Mouse (Mus musculus) urinary bladder, adult 18-20 months (tissue): ENCODE data around the gene Myh10.
"Not testable (repeated sequence)": the region's sequence is repeated elsewhere in the genome, so short reads cannot be mapped to it uniquely, and the experiment has no call there.

ENCODE experiments used
- DNase-seq, 2 experiments: peaks; one replicate each; pipeline ENCODE4 v3.0.0; 2022; ENCODE audit warnings: low spot score in 2 of 2, mixed read lengths in 2 of 2

Gene Myh10

DNA sequence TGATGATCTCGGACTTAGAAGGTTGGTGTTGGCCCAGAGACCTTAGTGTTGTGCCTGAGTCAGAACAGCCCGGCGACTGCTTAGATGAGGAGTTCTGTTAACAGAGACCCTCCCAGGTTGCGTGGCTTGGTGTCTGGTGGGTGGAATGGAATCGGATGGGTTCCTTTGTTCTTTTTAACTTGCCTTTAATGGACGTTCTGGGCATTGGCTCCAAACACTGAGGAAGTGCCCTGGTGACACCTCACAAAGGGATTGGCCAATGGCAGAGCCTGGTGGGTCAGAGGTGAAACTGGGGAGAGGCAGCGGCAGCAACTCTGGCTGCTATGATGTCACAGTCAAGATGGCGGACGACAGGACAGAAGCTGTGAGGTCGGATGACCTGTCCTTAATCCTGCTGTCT is 99.4 kb downstream of the Myh10 start:
- DNase-seq: no peak

DNA sequence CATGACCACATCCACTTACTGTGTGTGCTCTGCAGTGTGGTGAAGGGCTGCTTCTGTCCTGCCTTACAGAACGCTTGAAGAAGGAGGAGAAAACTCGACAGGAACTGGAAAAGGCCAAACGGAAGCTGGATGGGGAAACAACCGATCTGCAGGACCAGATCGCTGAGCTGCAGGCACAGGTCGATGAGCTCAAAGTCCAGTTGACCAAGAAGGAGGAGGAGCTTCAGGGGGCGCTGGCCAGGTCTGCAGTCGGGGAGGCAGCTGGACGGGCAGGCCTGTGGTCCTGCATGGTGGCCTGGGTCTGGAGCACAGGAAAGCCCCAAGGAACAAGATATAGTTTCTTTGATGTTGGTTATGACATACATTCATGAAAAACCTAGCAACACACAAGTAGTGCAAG is 100.4 kb downstream of the Myh10 start:
- no peak for DNase-seq

DNA sequence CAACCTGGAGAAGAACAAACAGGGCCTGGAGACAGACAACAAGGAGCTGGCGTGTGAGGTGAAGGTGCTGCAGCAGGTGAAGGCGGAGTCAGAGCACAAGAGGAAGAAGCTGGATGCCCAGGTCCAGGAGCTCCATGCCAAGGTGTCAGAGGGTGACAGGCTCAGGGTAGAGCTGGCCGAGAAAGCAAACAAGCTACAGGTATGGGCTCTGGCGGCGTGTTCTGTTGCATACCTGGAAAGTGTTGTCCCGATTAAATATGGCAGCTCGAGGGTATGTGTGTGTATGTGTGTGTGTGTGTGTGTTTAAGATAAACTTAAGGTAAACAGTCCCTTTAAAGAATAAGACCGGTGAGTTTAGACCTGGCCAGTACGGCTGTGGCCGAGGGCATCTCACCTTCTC is 106.9 kb downstream of the Myh10 start:
- no peak for DNase-seq

DNA sequence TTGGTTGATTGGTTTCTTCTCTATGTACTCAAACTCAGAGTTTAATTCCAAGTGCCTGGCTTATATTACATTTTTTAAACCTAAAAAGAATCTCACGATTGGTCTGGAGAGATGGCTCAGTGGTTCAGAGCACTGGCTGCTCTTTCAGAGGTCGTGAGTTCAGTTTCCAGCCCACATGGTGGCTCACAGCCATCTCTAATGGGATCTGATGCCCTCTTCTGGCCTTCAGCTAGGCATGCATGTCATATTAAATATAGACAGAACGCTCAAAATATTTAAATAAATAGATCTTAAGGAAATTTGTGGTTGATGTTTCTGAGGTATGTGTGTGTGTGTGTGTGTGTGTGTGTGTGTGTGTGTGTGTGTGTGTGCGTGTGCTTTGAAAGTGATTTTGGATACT is 113.8 kb downstream of the Myh10 start:
- DNase-seq: no peak

DNA sequence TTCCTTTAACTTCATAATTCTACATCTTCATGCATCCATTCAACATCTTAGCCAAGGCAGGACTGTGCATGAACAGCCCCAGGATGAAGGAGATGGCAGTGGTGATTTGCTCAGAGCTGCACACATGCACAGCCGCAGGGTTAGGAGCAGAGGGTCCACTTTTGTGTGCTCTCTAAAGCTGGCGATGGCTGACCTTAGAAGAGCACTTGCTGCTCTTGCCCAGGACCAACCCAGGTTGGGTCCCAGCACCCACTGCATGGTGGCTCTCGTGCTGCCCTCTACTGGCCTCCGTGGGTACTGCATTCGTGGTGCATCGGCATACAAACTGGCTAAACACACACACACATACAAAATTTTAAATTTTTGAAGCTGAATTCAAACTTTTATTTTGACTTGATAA is 116.4 kb downstream of the Myh10 start:
- DNase-seq: peak; percentile 31 to 71

DNA sequence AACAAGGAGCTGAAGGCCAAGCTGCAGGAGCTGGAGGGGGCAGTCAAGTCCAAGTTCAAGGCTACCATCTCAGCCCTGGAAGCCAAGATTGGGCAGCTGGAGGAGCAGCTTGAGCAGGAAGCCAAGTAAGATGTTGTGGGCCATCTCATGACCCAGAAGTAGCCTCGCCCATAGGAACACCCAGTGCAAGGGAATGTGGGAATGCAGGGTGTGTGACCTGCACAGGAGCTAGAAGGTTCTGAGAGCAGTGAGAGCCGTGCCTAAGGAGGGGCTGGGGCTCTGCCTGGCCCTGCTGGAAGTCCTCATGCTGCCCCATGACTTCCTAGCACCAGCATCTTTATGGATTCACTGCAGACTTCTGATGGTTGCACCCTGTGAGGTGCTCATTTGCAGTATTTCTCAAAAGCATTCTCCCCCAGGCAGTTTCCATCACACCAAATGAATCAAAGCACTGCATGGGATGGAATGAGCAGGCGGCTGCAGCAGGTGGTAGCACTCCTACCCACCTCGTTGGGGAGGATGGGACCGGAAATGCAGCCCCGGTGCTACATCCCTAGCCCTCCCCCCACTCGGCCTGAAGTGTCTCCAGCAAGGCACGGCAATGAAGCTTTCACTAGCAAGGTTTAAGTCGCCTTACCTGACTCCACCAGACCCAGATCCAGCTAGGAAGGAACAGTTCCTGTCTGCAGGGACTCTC is 120.7 kb downstream of the Myh10 start:
- no peak for DNase-seq

DNA sequence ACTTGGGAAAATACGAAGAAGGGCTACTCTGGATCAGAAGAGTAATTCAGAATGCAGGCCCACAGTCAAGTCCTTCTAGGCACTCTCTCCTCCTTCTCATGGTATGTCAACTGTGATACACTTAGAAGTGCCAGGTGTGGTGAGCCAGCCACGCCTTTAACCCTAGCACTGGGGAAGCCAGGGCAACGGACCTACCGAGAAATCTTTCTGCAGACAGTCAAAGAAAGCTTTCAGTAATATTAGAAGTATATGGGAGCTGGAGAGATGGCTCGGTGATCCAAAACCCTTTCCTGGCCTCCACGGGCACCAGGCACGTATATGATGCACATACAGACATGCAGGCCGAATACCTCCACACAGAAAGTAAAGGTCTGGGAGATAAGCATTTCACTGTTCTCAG is 127.1 kb downstream of the Myh10 start:
- no peak for DNase-seq

DNA sequence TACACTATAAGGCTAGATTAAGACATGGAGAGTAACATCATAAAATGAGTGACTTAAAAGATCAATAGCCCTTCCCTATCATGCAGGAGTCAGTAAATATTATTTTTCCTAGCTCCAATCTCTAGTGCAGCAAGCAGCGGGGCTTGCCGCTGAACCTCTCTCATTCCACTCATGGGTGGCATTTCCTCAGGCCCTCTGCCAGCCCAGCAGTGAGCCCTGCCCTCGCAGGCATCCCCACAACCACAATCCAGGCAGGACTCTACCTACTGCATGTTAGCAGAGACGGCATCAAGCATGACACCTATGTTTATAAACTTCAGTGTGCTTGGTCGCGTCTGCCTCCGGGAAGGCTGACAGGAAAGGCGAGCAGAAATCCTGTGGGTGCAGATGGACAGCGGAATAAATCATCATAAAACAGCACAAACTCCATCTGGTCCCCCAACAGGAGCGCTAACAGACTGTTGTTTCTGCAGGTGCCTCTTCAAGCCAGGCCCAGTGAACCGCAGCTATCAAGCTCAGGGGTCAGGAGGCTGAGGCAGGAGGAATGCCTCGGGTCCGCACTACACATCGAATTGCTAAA is 128.0 kb downstream of the Myh10 start:
- DNase-seq: no peak

DNA sequence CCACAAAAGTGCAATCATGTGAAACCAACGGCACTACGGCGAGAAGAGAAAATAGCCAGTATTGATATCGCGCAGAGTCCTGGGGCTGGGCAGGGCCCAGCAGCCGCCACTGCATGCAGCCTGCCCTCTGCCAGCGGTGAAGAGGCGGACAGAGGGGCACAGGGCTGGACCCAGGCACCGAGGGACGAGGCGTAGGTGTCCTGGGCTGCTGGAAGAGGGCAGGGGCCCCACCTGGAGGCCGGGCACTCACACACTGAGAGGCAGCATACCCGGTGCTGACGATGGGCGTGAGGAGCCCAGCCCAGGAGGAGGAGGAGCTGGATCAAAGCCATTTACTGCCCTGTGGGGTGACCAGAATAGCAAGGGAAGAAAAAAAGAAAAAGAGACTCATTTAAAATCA is 131.0 kb downstream of the Myh10 start:
- no peak for DNase-seq

DNA sequence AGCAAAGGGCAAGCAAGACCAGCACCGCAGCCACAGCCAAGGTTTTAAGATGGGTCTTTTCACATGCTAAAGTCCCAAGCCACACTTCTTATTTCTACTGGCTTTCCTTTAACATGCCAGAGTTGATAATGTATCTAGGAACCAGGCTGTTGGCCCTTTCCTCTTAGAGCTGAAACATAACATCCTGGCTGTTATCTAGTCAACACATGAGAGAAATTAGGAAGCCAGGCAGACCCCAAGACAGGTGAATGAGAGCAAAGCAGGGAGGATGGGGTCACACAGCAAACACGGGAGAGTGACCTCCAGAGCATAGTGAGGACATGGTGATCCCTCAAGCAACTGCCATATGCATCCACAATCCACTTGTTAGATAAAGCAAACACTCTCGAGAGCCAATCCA is 135.4 kb downstream of the Myh10 start:
- DNase-seq: no peak

DNA sequence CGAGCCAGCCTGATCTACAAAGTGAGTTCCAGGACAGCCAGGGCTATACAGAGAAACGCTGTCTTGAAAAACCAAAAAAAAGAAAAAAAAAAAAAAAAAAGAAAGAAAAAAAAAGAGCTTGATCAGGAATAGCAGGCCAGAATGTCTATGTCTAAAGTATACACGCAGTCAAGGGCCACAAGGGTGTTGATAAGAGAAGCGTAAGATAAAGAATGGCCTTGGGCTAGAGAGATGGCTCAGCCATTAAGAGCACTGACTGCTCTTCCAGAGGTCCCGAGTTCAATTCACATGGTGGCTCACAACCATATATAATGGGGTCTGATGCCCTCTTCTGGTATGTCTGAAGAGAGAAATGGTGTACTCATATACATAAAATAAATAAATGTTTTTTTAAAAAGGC is 140.2 kb downstream of the Myh10 start:
- DNase-seq: not testable (repeated sequence)

DNA sequence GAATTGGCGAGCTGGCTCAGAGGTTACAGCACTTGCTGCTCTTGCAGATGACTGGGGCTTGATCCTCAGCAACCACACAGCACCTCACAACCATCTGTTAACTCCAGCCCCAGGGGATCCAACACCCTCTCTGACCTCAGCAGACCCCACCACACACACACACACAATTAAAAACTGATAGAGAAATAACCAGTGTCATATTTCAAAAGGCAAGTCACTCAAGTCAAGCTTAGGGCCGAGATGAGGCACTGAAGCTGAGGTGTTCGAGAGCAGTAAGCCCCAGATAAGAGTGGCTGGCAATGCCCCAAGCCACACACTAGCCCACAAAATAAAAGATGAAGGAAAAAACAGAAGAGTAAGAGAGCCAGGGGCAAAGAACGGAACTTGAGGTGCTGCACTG is 141.4 kb downstream of the Myh10 start:
- no peak for DNase-seq

DNA sequence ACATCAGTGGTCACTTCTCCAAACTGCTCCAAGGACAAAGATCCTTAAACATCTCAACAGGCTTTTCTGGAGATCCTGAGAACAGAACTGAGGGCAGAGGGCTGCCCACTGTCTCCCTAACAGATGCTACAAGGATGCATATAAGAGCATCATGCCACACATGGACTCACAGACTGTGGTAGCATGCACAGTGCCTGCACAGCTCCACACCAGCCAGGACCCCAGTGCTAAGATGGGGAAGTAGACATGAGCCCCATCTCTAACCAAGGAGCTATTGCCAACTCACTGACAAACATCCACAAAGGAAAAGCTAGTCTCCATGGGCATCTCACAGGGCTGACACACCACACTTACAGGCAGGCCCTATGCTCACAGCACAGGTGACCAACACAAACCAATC is 142.2 kb downstream of the Myh10 start:
- DNase-seq: no peak

DNA sequence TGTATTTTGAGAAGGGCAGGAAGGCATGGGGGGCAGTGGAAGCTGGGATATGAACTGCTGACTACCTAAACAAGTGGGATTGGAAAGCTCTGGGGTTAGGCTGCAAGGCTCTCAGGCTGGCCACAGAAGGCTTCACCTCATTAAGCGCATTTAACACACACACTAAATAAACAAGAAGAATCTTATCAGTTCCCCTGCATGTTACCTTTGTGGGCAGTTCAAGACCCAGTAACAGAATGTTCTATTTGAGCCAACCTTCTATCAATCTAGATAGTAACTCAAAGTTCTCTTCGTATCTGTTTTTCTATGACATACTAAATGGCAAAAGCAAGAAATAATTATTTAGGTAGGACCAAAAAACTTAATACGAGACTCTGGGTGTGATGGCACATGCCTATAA is 143.7 kb downstream of the Myh10 start:
- no peak for DNase-seq

DNA sequence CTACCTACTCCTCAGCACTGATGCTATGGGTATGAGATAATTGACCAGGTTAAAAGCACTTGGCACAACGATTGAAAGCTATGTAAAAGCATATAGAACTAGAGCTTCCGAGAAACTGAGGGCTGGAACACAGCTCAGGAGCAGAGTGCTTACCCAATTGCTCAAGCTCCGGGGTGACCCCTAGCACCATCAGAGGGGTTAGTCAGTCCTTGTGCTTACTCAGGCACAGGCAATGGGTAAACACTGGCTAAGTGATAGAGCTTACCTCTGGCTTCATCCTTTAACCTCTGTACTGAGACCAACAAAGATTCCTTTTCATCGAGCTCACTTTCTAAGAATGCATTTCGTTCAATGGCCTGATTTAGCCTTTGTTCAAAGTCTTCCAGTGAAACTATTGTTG is 148.2 kb downstream of the Myh10 start:
- no peak for DNase-seq

DNA sequence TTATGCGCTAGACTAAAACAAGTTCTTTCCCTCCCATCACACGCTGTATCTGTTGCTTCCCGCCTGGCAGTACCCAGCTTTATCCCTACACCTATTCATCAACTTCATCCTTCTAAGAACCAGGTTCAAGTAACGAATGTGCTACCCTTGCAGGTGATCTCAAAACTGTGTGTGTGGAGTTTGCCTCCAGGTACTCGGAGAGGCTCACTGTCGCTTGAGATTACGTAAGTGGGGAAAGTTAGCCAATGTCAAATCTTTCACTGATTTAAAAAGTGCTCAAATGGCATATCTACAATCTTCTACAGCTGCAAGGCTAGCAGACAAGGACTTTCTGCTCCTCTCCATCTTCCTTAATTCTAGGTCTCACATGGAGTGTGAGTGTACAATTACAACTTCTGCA is 159.5 kb downstream of the Myh10 start:
- no peak for DNase-seq

DNA sequence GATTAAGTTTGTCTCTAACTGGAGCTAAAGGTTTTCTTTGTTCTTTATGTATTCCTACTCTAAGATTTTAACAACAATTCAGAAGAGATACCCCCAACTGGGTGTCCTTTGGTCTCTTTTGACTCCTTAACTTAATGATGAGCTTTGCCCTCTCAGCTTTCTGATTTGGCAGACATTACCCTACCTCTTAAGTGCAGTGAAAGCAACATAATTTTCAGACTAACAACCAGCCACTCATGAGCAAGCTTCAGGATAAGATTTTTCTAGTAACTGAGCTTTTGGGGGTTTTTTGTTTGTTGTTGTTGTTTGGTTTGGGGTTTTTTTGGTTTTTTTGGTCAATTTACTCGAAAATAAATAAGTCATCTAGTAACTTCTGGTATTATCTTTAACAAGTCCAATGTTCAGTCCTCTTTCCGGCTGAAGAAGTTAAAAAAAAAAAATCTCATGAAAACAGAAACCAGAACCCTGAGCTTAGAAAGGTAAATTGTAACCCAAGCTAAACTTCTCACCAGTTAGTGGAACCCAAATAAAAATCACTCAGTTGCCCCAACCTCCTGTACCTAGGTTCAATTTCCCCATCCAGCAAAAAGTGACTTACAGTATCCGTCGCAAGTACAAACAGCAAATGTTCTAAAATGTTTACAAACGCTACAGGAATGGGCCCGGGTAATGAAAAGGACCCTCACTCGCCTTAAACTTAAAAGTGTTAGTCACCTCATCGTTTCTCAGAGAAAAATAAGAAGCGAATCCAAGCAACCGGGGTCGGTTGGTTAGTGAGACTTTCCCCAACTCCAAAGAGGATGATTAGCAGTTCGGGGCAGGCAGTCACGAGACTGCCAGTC is 160.5 kb downstream of the Myh10 start:
- DNase-seq: no peak

DNA sequence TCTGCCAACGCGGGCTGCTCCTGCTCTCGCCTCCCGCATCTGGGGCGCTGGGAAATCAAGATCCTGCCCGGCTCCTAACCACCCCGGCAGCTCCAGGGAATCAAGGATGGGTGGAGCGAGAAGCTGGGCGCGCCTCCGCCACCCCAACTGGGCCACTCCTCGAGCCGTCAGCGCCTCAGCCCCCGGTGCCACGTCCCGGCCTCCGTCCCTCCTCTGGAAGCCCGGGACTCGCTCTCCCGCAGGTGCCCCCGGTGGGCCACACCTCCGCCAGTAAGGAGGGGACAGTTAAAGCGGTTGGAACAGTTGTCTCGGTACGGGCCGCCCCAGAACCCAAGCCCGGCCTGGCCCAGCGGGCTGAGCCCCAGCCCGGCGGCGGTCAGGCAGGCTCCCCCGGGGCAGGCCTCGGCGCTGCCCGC is 161.1 kb downstream of the Myh10 start:
- DNase-seq: peak; percentile 68 to 81

DNA sequence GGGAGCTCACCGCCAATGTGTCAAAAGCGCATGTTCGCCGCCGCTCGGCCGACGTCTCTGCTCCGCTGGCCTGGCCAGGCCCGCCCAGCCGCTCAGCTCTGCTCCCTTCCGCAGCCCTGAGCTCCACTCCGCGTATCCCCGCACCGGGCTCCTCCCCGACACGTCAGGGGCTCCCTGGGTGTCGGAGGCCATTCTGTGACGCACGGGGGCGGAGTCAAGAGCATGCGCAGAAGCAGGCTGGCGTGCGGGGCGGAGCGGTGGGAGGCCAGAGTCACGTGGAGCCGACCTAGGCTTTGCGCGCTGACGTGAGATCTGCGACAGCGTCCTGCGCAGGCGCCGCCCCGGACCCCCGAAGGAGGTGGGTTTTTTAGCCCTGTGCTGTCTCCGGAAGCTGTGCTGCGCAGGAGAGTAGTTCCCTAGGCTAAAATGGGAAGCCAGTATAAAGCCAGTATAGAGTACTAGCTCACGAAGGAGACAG is 161.6 kb downstream of the Myh10 start:
- peak; percentile 99 to 100 for DNase-seq

DNA sequence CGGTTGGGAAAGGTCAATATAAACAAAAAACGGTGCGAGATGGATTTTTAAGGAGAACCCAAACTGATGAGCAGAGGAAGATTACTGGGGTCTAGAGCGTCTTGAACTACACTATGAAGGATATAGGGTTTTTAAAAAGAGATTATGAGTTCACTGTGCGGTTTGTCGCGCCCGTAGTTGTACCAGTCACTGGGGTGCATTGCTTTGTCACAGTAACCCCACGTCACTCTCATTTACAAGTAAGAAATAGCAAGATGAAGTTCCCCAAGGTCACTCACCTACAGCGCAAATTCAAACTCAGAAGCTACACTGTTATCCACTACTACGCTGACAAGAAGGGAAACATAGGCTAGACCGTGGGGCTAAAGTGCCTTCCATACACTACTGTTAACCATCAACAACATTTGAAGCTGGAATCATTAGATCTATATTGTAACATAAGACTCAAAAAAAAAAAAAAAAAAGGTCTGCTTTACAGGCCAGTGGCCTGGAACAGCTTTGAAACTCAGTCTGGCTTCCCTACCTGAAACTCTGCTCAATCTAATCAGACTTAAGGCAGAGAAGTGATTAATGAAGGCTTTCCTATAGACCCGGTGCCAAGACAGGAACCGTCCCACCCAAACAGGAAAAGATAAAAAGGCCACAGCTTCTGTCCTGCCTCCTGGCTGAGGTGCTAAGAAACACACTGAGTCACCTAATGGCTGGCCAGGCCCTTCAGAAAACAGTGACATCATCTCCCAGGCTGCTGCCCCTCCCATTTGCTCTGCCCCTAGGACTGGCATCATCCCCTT is 162.4 kb downstream of the Myh10 start:
- peak in 1 of 2 experiments; percentile 9 for DNase-seq

DNA sequence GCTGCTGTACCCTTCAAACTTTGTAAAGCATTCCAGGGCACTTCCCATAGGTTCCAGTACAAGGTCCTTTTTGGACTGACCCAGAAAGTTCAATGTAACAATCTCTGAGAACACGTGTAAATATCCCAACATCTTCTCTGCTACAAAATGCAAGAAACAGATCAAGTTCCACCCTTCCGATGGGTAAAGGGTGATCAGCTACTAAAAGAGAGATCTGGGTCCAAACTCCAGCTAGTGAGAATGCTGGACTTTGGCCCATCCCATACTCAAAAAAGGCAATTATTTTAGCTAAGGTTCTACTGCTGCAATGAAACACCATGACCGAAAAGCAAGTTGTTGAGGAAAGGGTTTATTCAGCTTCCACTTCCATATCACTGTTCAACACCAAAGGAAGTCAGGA is 163.3 kb downstream of the Myh10 start:
- no peak for DNase-seq

DNA sequence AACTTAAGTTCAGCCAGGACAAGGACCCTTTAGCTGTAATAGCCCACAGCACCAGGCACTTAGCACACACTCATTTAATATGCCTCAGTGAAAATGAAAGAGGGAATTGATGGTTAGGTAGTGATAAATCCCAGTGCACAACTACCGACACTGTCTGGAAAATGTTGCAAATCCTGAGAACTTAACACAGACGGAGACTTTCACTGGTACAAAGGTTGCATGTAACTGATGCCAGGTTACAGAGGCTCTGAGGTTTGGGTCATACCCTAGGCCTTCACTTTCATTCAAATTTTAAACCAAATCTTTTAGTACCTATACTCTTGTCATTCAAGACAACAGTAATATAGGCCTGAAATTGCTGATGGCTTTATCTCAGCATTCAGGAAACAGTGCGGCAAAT is 166.0 kb downstream of the Myh10 start:
- no peak for DNase-seq
